ENCODE assay signal across 8 mouse cellular contexts in genomic region chr2:65337378-65338140, GRCm38 (mm10). TPM values are rescaled to one million over a fixed set of nuclear protein-coding genes. Genes with fewer than 3 reads are reported as not detected.
DNase-seq lines count a peak whose midpoint lies in the region; ATAC-seq and TF ChIP-seq lines count a peak whose summit lies in the region.

No protein-coding gene starts in this region.

- H3K4me2 ChIP-seq in midbrain, embryonic 15.5 days: 0 out of 2 replicates have a peak overlapping the region, but pooled peaks have one; percentile 12

- intact Hi-C loops in heart, adult 2 months (cut with DNase I): loop anchor here (1.0 to 5.0 kb wide), 2 partner anchors 192 to 315 kb away; partner anchors contain the start of gene Grb14
- intact Hi-C loops in left cerebral cortex, postnatal 36 days (cut with DNase I): loop anchor here (1.0 to 10.0 kb wide), 3 partner anchors 103 to 370 kb away; partner anchors contain the start of gene Cobll1

- H3K36me3 ChIP-seq in heart, adult 2 months (ENCODE audit: control insufficient read depth, insufficient read depth, low read length): no peaks in the 10 kb centered on the region
- no peaks in the 10 kb centered on the region for H3K36me3 ChIP-seq in midbrain, embryonic 15.5 days (replicated peaks)

- no peaks in the 10 kb centered on the region for H3K79me2 ChIP-seq in heart, adult 2 months (replicated peaks; ENCODE audit: control insufficient read depth, insufficient read depth, low read length)

- peak; percentile 85 for ATAC-seq in midbrain, embryonic 15.5 days (replicated peaks)

- peak; percentile 1 for DNase-seq in cerebellum, adult 8-10 months
- no peak for DNase-seq in cerebellum, adult 11 months
- peak; percentile 70 for DNase-seq in embryo, embryonic 10.5 days (ENCODE audit: low spot score)
- DNase-seq in heart, adult 2 months: peak; percentile 46 to 47
- DNase-seq in kidney, adult 18-20 months: peak; percentile 63
- peak; percentile 21 to 34 for DNase-seq in left cerebral cortex, postnatal 36 days (ENCODE audit: low spot score in 2 of 2)
- peak; percentile 18 for DNase-seq in testis, postnatal 14 days (ENCODE audit: low spot score)

- 20% methylated on average over 14 of the region's 14 CpGs for WGBS in heart, adult 2 months
- 14% methylated on average over 14 of the region's 14 CpGs for WGBS in midbrain, embryonic 15.5 days

- peak; percentile 79 for TF ChIP-seq EP300 in heart, adult 2 months (IDR thresholded peaks at IDR 0.05; ENCODE audit: insufficient read depth, low read depth, low read length)

- TF ChIP-seq POLR2A in heart, adult 2 months (IDR thresholded peaks at IDR 0.05; ENCODE audit: insufficient read depth, low read depth, low read length): no peak

- H3K27ac ChIP-seq in heart, adult 2 months: no peak overlapping the region
- H3K27ac ChIP-seq in midbrain, embryonic 15.5 days: peak overlapping the region; percentile 24; the same call in 1 of the 2 replicates

- no peak overlapping the region for H3K4me3 ChIP-seq in heart, adult 2 months
- H3K4me3 ChIP-seq in midbrain, embryonic 15.5 days: no peak overlapping the region

- no peak overlapping the region for H3K9ac ChIP-seq in heart, adult 2 months (ENCODE audit: low read depth, low read length)
- no peak overlapping the region for H3K9ac ChIP-seq in midbrain, embryonic 15.5 days

- no peaks in the 10 kb centered on the region for H3K9me3 ChIP-seq in midbrain, embryonic 15.5 days

- no peaks in the 10 kb centered on the region; the same call in 1 of the 2 replicates for H3K4me1 ChIP-seq in heart, adult 2 months (ENCODE audit: control insufficient read depth, insufficient read depth, low read length)
- H3K4me1 ChIP-seq in midbrain, embryonic 15.5 days: 0 out of 2 replicates have a peak, but pooled peaks cover 2% of the 10 kb centered on the region

- no peaks in the 10 kb centered on the region for H3K27me3 ChIP-seq in heart, adult 2 months (ENCODE audit: control insufficient read depth, insufficient read depth, low read length)
- no peaks in the 10 kb centered on the region for H3K27me3 ChIP-seq in midbrain, embryonic 15.5 days (replicated peaks)

- TF ChIP-seq CTCF in heart, adult 2 months (IDR thresholded peaks at IDR 0.05): peak; percentile 82

RNA-seq across cellular contexts. Expression of gene Slc38a11, which starts 26.3 kb away (rescaled TPM):
- 1 to 10 TPM; 1.3 to 1.4 TPM for total RNA-seq in heart, adult 2 months (2021)
- polyA plus RNA-seq in heart, adult 2 months (2012; rRNA removed): 1.3 and 2.7 TPM in 2 replicates
- total RNA-seq in left cerebral cortex, postnatal 36 days (2021): 1 to 10 TPM; 1.7 to 2.1 TPM
- 0.93 and 1.0 TPM in 2 replicates for polyA plus RNA-seq in midbrain, embryonic 15.5 days (2015; fragmentation: Nextera tagmentation; extraction: Ambion mirVana)
